Mouse (Mus musculus) monocyte, adult 5-6 weeks (primary cell): ENCODE data around the gene Chn2. TPM values are rescaled to one million over a fixed set of nuclear protein-coding genes. Genes with fewer than 3 reads are reported as not detected.
"Not testable (repeated sequence)": the region's sequence is repeated elsewhere in the genome, so short reads cannot be mapped to it uniquely, and the experiment has no call there.

Source experiments
- ATAC-seq: fragments of 153-309, 156-312 bp; replicated peaks from 2 replicates; pipeline ENCODE4 v1.8.0; 2017; ENCODE audit warnings: mild to moderate bottlenecking; ENCODE audit not compliant: low TSS enrichment, insufficient number of reproducible peaks, severe bottlenecking, poor library complexity, low FRiP score
- total RNA-seq: library from RNA; stranded (forward); fragments of 200-1000, 200-491, 200-594 nt; gene quantifications from 3 replicates; pipeline ENCODE4 v1.2.3, GENCODE M21; 2017

Gene Chn2
- total RNA-seq, 1 experiment from 2014 or later = 21.5 TPM

DNA sequence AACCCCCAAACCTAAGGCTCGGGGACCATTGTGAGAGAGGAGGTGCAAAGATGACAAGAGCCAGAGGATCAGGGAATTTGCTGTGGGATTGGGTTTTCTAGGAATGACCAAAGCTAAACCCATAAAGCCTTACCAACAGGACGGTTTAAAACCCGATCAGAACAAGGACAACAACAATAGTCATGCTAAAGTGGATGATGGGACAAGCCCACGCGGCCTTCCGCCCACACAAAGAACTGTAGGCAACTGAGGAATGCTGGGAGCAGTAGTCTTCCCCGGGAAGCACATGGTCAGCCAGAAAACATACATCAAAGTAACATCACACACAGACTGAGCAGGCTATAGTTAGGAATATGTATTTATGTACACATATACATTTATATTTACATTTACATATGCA, 125.9 kb downstream of the Chn2 start:
- ATAC-seq = no peak

DNA sequence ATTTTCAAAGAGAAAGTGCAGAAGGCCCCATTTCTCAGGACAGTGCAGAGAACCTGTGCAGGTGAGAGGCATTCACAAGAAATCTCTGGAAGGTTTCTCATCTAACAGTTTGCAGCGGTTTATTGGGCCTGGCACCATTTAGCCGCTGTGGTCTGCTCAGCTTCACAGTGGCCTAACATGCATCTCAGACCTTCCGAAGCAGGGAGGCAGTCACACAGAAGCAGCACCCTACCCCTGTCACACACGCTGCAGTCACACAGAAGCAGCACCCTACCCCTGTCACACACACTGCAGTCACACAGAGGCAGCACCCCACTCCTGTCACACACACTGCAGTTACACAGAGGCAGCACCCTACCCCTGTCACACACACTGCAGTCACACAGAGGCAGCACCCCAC, 126.5 kb downstream of the Chn2 start:
- ATAC-seq = no peak

DNA sequence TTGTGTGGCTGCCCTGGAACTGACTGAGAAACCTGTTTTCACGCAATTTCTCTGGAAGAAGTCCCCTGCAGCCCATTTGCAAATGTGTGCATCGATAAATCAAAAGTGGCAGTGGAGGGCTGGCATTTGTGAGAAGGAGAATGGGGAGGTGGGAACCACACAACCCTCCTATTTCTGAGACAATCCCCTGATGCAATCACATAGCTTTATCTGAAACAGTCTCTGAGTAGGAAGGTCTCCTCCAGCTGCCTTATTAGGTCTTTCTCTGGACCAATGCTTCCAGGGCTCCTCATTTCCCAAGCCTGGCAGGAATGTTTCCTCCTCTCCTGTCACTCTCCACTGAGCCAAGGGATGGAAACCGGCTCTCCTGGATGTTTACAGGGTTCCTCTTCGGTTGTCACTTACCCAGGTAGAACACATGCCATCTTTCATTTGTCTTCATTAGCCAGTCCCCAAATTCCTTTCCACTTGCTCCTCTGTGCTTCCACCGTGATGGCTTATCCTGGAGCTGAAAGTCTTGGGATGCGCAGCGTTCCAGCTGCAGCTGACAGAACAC, 127.7 kb downstream of the Chn2 start:
- ATAC-seq = no peak

GRCm38 (mm10) chr6:54170286-54170894, 131.0 kb downstream of the Chn2 start:
- no peak for ATAC-seq

DNA sequence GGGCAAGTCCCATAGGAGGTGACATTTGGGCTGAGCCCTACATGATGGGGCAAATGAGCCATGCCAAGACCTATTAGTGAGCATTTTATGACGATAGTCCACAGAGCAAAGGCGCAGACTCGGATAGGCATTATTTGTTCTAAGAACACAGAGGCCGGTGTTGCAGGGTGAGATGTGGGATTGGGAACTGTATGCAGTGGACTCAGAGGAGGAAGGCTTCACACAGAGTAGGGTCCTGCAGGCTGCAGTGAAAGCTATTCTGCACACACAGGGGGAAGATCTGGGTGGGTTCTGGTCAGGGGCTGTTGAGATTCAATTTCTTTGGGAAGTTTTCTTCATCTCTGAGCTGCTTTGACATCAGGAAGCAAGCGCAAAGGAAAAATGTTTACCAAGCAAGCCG, 132.0 kb downstream of the Chn2 start:
- no peak for ATAC-seq

DNA sequence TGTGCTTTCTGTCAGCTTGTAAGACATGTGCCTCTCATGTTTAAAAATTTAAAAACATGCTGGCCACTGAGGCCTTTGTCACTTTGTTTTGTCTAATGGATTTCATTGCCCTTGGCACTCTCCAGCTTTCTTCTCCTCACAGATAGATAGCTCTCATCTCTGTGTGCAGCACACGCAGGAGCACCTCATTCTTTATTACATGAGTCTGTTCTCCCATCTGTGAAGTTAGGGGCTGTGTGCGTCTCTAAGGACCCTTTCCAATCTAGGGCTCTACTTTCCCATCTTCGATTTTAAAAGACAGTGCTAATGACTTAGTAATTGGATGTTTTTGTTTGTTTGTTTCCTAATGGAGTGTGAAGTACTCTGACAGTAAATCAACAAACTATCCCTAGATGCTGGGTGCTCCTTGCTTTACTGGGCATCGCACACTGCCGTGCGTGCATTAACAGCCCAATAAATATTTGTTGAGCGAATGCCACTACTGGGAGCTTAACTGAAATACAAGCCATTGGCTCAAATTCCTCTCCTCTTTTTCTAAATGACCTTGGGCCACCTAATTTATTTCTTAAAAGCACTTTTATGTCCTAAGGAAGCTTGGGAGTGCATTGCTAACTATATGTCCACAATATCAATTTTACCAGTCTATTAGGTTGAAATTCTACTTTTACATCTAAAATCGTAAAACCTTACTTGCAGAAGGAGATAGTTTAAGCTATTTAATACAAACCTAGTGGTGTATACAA, 136.3 kb downstream of the Chn2 start:
- no peak for ATAC-seq

DNA sequence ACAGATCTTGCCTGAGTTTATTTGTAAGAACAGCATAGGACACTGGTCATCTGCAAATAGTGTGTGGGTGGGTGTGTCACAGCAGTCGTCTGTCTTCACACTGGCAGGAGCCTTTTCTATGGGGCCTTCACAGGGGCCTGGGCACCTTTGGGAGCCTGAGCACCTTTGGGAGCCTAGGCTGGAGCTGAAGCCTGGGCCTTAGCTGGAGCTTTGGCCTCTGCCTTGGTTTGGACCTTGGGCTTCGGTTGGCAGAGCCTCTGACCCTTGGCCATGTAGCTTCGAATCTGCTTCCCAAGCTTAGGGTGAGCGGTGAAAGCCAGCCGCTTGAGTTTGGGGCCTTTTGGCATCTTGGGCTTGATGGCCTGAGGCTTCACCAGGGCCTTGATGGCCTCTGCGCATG, 137.7 kb downstream of the Chn2 start:
- ATAC-seq = not testable (repeated sequence)

- no peak for ATAC-seq
Measured at GRCm38 (mm10) chr6:54179056-54179873, 139.9 kb downstream of the Chn2 start.

GRCm38 (mm10) chr6:54179874-54180212, 140.5 kb downstream of the Chn2 start:
- ATAC-seq = peak; percentile 41

DNA sequence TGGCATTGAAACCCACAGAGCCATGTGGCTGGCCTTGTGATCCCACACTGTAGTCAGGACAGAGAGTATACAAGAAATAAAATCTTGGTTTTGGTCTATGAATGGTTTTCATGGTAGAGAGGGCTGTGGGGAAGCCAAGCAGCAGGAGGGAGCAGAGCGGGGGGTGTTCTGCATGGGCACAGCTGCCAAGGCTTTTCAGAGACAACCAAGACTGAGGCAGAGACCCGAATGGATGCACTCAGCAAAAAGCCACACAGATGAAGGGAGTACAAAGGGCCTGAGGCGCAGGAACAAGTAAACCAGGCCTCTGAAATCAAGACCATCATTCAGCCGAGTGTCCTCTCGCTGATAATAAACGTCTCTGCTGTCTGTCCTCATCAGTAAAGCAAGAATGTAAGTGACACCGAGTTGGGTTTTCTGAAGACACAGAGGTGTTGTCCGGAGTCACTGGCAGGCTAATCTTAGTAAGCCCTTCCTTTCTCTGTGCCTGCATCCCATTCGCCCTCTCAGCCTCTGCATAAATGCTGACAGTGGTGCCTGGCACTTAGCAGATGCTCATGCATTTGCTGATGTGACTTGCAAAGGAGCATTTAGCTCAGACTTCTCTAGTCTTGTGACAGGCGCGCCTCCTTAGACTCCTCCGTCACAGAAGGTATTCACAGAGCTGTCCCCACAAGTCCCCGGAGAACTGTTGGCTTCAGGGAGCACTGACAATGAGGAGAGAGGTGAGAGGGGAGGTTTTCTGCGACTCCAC, 144.6 kb downstream of the Chn2 start:
- ATAC-seq = no peak

DNA sequence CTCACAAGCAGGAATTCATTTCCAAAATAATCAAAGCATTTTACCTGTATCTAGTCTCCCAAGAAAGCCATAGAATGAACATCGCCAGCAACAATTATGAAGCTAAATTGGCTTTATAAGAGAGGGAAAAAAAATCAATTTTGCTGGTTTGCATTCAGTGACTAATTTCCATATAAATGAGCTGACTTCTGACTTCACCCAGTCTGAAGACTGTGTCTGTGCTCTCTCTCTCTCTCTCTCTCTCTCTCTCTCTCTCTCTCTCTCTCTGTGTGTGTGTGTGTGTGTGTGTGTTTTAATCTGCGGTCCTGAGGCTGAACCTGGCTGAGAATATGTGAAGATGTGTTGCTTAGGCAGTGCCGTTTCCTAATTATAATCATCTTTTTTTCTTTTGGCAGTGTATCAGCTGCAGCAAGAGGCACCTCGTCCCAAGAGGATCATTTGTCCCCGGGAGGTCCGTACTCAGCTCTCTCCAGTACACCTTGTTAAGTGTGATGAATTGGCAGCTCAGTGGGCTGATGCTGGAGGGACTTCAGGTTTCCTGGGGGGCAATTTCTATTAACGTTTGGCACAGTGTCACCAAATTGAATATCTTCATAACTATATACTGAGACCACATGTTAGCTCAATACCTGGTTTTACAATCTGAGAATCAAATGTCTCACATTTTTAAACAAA, 154.4 kb downstream of the Chn2 start:
- no peak for ATAC-seq

- ATAC-seq = no peak
Measured at GRCm38 (mm10) chr6:54197821-54198412, 158.6 kb downstream of the Chn2 start.

GRCm38 (mm10) chr6:54199516-54199915, 160.2 kb downstream of the Chn2 start:
- no peak for ATAC-seq

- no peak for ATAC-seq
Measured at GRCm38 (mm10) chr6:54200031-54200722, 160.8 kb downstream of the Chn2 start.

- no peak for ATAC-seq
Measured at GRCm38 (mm10) chr6:54202311-54203020, 163.1 kb downstream of the Chn2 start.

GRCm38 (mm10) chr6:54203316-54203715, 164.0 kb downstream of the Chn2 start:
- no peak for ATAC-seq

DNA sequence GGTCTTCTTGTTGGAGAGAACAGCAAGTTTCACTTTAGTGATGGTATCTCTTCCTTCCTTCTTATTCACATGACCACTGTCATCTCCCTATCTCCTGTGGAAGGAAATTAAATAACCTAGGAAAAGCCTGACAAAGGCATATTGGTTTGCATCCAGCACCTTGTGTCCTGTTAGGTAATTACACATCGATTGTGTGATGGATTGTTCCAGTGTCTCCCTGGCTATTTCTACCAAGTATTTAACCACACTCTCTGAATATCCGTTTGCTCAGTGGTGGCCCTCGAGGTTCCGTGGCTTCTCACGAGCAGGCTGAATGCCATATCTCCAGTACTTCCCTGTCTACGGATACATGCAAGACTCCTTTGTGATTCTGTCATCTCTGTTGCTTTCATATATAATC, 164.6 kb downstream of the Chn2 start:
- ATAC-seq = no peak
